Comparison of ENCODE assay signal across 8 mouse cellular contexts in the genomic region with DNA sequence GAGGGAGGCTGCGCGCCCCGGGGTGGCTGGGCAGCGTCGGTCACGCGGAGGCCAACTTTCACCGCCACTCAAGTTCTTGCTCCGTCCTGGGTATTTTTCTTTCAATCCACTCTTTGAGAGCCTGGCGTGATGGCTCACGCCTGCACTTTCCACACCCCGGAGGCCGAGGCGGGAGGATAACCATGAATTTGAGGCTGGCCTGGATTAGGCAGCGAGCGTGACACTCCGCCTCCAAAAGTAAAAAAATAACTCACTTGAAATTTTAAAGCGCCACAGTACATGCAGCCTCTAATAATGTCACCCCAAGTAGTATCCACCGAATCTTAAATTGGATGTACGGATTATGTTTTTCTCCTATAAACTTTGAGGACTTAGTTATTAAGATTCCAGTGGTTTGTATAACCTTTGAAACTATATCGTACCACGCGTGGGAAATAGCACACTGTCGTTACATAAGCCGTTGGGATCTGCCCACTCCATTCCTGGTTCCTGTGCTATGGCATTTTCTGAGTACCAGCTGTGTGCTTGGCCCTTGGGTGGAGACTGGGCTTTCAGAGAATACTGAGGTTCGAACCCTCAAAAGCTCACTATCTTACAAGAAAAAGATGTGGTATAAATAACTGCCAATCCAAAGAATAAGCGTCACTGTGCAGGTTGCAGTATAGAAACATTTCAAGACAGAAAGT. TPM values are rescaled to one million over a fixed set of nuclear protein-coding genes. Genes with fewer than 3 reads are reported as not detected.
DNase-seq lines count a peak whose midpoint lies in the region; ATAC-seq and TF ChIP-seq lines count a peak whose summit lies in the region.

No protein-coding gene starts in this region.

- peak overlapping the region; percentile 100 for H3K9ac ChIP-seq in CH12.LX (ENCODE audit: insufficient read depth, low read depth)
- peak overlapping the region; percentile 91 for H3K9ac ChIP-seq in limb, embryonic 14.5 days (ENCODE audit: low read depth, low read length, severe bottlenecking)

- DNase-seq in 3134 (ENCODE audit: extremely low read depth, insufficient read length, low spot score) (peak; percentile 77), CH12.LX (ENCODE audit: extremely low read depth) (peak; percentile 33)
- peak; percentile 48 for DNase-seq in cerebellum, adult 8-10 months
- DNase-seq in frontal cortex, adult 2 months (ENCODE audit: extremely low spot score in 1 of 2, low spot score in 1 of 2), result peak; percentile 46 to 66
- DNase-seq in limb, embryonic 14.5 days (ENCODE audit: low spot score), result peak; percentile 35
- DNase-seq in yolk sac, embryonic 10.5 days (ENCODE audit: low spot score), result no peak

- peaks cover 8 to 24% of the 10 kb centered on the region in 2 experiments for H3K36me3 ChIP-seq in CH12.LX (replicated peaks in 1 of 2; ENCODE audit: control insufficient read depth in 1 of 2, insufficient read depth in 1 of 2, low read length in 1 of 2)
- H3K36me3 ChIP-seq in limb, embryonic 14.5 days (ENCODE audit: control insufficient read depth, insufficient read depth, low read length), result peaks cover 14% of the 10 kb centered on the region

- H3K79me2 ChIP-seq in CH12.LX (replicated peaks; ENCODE audit: control insufficient read depth, extremely low read depth, insufficient read depth, poor library complexity, severe bottlenecking), result peaks cover 3% of the 10 kb centered on the region; the same call in 1 of the 2 replicates

- peak overlapping the region; percentile 27; the same call in 1 of the 2 replicates for H3K27ac ChIP-seq in CH12.LX (ENCODE audit: insufficient read depth, low read depth)
- peak overlapping the region; percentile 98 for H3K27ac ChIP-seq in limb, embryonic 14.5 days (replicated peaks; ENCODE audit: low read depth, low read length)

- H3K4me1 ChIP-seq in CH12.LX (ENCODE audit: control insufficient read depth in 1 of 2, insufficient read depth in 2 of 2), result peaks cover 0 to 21% of the 10 kb centered on the region in 2 experiments; a peak in 3 of 4 replicates
- peaks cover 17% of the 10 kb centered on the region for H3K4me1 ChIP-seq in limb, embryonic 14.5 days (ENCODE audit: control insufficient read depth, insufficient read depth, low read length)

- H3K9me3 ChIP-seq in CH12.LX (replicated peaks; ENCODE audit: low read length), result no peaks in the 10 kb centered on the region
- H3K9me3 ChIP-seq in limb, embryonic 14.5 days (ENCODE audit: control insufficient read depth, low read length), result no peaks in the 10 kb centered on the region

- TF ChIP-seq EP300 in CH12.LX (IDR thresholded peaks at IDR 0.05; ENCODE audit: low read length), result no peak

- H3K4me2 ChIP-seq in CH12.LX (ENCODE audit: insufficient read depth, low read depth, poor library complexity, severe bottlenecking), result peak overlapping the region; percentile 72
- peak overlapping the region; percentile 52 for H3K4me2 ChIP-seq in limb, embryonic 14.5 days (replicated peaks; ENCODE audit: low read depth, low read length, severe bottlenecking)

- no peaks in the 10 kb centered on the region for H3K27me3 ChIP-seq in CH12.LX (replicated peaks)
- H3K27me3 ChIP-seq in limb, embryonic 14.5 days (ENCODE audit: control insufficient read depth, insufficient read depth, low read length), result no peaks in the 10 kb centered on the region

- no peak for TF ChIP-seq POLR2A in CH12.LX (IDR thresholded peaks at IDR 0.05; ENCODE audit: low read depth, low read length)
- TF ChIP-seq POLR2A in limb, embryonic 14.5 days (IDR thresholded peaks at IDR 0.05; ENCODE audit: borderline replicate concordance, extremely low read depth, insufficient read depth, insufficient read length), result 0 out of 2 replicates have a peak, but pooled peaks have one; percentile 28

- in situ Hi-C loops in CH12.LX (cut with MboI; ENCODE audit: low pct_ligation_motif_present, low pct_unique_long_range_greater_than_20kb, low sequenced_read_pairs), result no loop called here

- dilution Hi-C loops in CH12.LX (cut with MboI; ENCODE audit: extremely low pct_ligation_motif_present, extremely low pct_unique_long_range_greater_than_20kb, low sequenced_read_pairs), result no loop called here

- H3K4me3 ChIP-seq in CH12.LX (replicated peaks in 1 of 3; ENCODE audit: low read depth in 2 of 3, low read length in 2 of 3, poor library complexity in 1 of 3), result peak overlapping the region; percentile 77 to 95 (median 92)
- H3K4me3 ChIP-seq in limb, embryonic 14.5 days (replicated peaks; ENCODE audit: low read length), result peak overlapping the region; percentile 74

- TF ChIP-seq RAD21 in CH12.LX (IDR thresholded peaks at IDR 0.05; ENCODE audit: low read depth, low read length), result no peak

- peak; percentile 36 for ATAC-seq in inflammation-experienced regulatory T-cells, adult 6 months
- ATAC-seq in limb, embryonic 14.5 days (ENCODE audit: low FRiP score, low read depth), result peak; percentile 38; the same call in 1 of the 2 replicates
- ATAC-seq in monocyte, adult 5-6 weeks (replicated peaks; ENCODE audit: insufficient number of reproducible peaks, low FRiP score, low TSS enrichment, poor library complexity, severe bottlenecking), result peak; percentile 24; the same call in 1 of the 2 replicates

- no peak for TF ChIP-seq CTCF in CH12.LX (conservative IDR thresholded peaks at IDR 0.05 in 1 of 2, IDR thresholded peaks at IDR 0.05 in 1 of 2; ENCODE audit: low read depth in 2 of 2, low read length in 2 of 2)

- 6% methylated on average over 27 of the region's 27 CpGs for WGBS in limb, embryonic 14.5 days

TF ChIP-seq in CH12.LX, 34 proteins besides CTCF, POLR2A, EP300 and RAD21:
- peak; percentile 36; the same call in 1 of the 2 replicates for TF ChIP-seq MXI1 (IDR thresholded peaks at IDR 0.05; ENCODE audit: low read depth, low read length)
- TF ChIP-seq USF2 (conservative IDR thresholded peaks at IDR 0.05; ENCODE audit: low read depth, low read length), result no peak
- TF ChIP-seq ETS1 (conservative IDR thresholded peaks at IDR 0.05; ENCODE audit: low read depth, low read length), result no peak
- peak; percentile 67 for TF ChIP-seq ZNF384 (IDR thresholded peaks at IDR 0.05; ENCODE audit: low read depth, low read length)
- no peak for TF ChIP-seq CHD1 (IDR thresholded peaks at IDR 0.05; ENCODE audit: low read depth, low read length)

RNA-seq across cellular contexts. Expression of a gene that starts 4.2 kb away (rescaled TPM):
- 24.4 and 25.3 TPM in 2 replicates for total RNA-seq in CH12.LX (2012; rRNA removed)
- total RNA-seq in CH12.LX (2014; rRNA removed), result 49.9 and 53.6 TPM in 2 replicates
- polyA plus RNA-seq in CH12.LX (2012; ENCODE audit: insufficient read length, low read depth), result 34.2 and 34.8 TPM in 2 replicates
- 56.1 and 59.6 TPM in 2 replicates for polyA plus RNA-seq in frontal cortex, adult 2 months (2012; rRNA removed)
- 10 to 100 TPM; 49.9 to 55.6 (median 50.2) TPM for polyA plus RNA-seq in inflammation-experienced regulatory T-cells, adult 6 months (2017; shearing (Covaris generic))
- 47.2 and 48.8 TPM in 2 replicates for polyA plus RNA-seq in limb, embryonic 14.5 days (2012; rRNA removed)
- polyA plus RNA-seq in limb, embryonic 14.5 days (2014; fragmentation: Nextera tagmentation; extraction: Ambion mirVana), result 44.9 and 47.6 TPM in 2 replicates
- 41.8 to 45.9 TPM (median 43.5 TPM) in 3 replicates for total RNA-seq in monocyte, adult 5-6 weeks (2017)

RNA-seq across cellular contexts. Expression of a gene that starts 17.6 kb away (rescaled TPM):
- total RNA-seq in CH12.LX (2012; rRNA removed), result 12.5 and 14.0 TPM in 2 replicates
- 7.2 and 7.8 TPM in 2 replicates for total RNA-seq in CH12.LX (2014; rRNA removed)
- 16.0 and 18.0 TPM in 2 replicates for polyA plus RNA-seq in CH12.LX (2012; ENCODE audit: insufficient read length, low read depth)
- polyA plus RNA-seq in frontal cortex, adult 2 months (2012; rRNA removed), result 22.2 and 26.2 TPM in 2 replicates
- 1 to 10 TPM; 4.7 to 8.8 (median 8.8) TPM for polyA plus RNA-seq in inflammation-experienced regulatory T-cells, adult 6 months (2017; shearing (Covaris generic))
- polyA plus RNA-seq in limb, embryonic 14.5 days (2012; rRNA removed), result 14.7 and 16.6 TPM in 2 replicates
- 17.4 and 19.4 TPM in 2 replicates for polyA plus RNA-seq in limb, embryonic 14.5 days (2014; fragmentation: Nextera tagmentation; extraction: Ambion mirVana)
- 14.6 to 18.0 TPM (median 17.6 TPM) in 3 replicates for total RNA-seq in monocyte, adult 5-6 weeks (2017)

RNA-seq across cellular contexts. Expression of a gene that starts 49.9 kb away (rescaled TPM):
- 0.04 and 0.08 TPM in 2 replicates for total RNA-seq in CH12.LX (2012; rRNA removed)
- 0.05 and 0.17 TPM in 2 replicates for total RNA-seq in CH12.LX (2014; rRNA removed)
- 0.16 and 0.25 TPM in 2 replicates for polyA plus RNA-seq in CH12.LX (2012; ENCODE audit: insufficient read length, low read depth)
- polyA plus RNA-seq in frontal cortex, adult 2 months (2012; rRNA removed), result 7.0 and 7.7 TPM in 2 replicates
- polyA plus RNA-seq in inflammation-experienced regulatory T-cells, adult 6 months (2017; shearing (Covaris generic)), result 1 to 10 TPM in 1 of 3 experiments, under 1 TPM in 2; 0.33 to 1.2 (median 0.59) TPM
- 39.7 and 40.1 TPM in 2 replicates for polyA plus RNA-seq in limb, embryonic 14.5 days (2012; rRNA removed)
- 64.7 and 66.9 TPM in 2 replicates for polyA plus RNA-seq in limb, embryonic 14.5 days (2014; fragmentation: Nextera tagmentation; extraction: Ambion mirVana)
- total RNA-seq in monocyte, adult 5-6 weeks (2017), result 0.64 TPM in 1 of 3 replicates, not detected in the others
